Mouse (Mus musculus): ENCODE measurements around the gene Thtpa. TPM values are rescaled to one million over a fixed set of nuclear protein-coding genes. Genes with fewer than 3 reads are reported as not detected.

Gene Thtpa
- polyA plus RNA-seq, 1 experiment, result 13.8 TPM

- DNase-seq, result peak in 1 of 2 experiments; percentile 57
- Histone ChIP-seq H3K27me3 (ENCODE audit: control insufficient read depth, insufficient read depth, low read length) (no peaks in the 10 kb centered on the region), H3K4me1 (ENCODE audit: control insufficient read depth, insufficient read depth, low read length) (peaks cover 34% of the 10 kb centered on the region), H3K4me3 (replicated peaks; ENCODE audit: insufficient read depth, low read depth, low read length) (no peak overlapping the region), H3K27ac (ENCODE audit: insufficient read depth, low read length) (peak overlapping the region; percentile 39)
- 42% methylated on average over 23 of the region's 23 CpGs for WGBS
- TF ChIP-seq CTCF (IDR thresholded peaks at IDR 0.05; ENCODE audit: borderline replicate concordance, insufficient read depth, low read depth, low read length) (no peak), POLR2A (IDR thresholded peaks at IDR 0.05; ENCODE audit: borderline replicate concordance, insufficient read depth, low read length) (no peak)
Observed at GRCm38 (mm10) chr14:55078366-55078989, 16.1 kb upstream of the Thtpa start.

- Histone ChIP-seq H3K27ac (ENCODE audit: insufficient read depth, low read length) (peak overlapping the region; percentile 39), H3K4me3 (replicated peaks; ENCODE audit: insufficient read depth, low read depth, low read length) (no peak overlapping the region), H3K27me3 (ENCODE audit: control insufficient read depth, insufficient read depth, low read length) (no peaks in the 10 kb centered on the region), H3K4me1 (ENCODE audit: control insufficient read depth, insufficient read depth, low read length) (peaks cover 25% of the 10 kb centered on the region)
- peak; percentile 75 to 86 for DNase-seq
- 14% methylated on average over 8 of the region's 8 CpGs for whole genome bisulfite sequencing
- TF ChIP-seq POLR2A (IDR thresholded peaks at IDR 0.05; ENCODE audit: borderline replicate concordance, insufficient read depth, low read length), result peak; percentile 28; the same call in 1 of the 2 replicates
- peak; percentile 94 for TF ChIP-seq CTCF (IDR thresholded peaks at IDR 0.05; ENCODE audit: borderline replicate concordance, insufficient read depth, low read depth, low read length)
Observed at GRCm38 (mm10) chr14:55079214-55079970, 15.2 kb upstream of the Thtpa start.

GRCm38 (mm10) chr14:55081105-55081504, 13.5 kb upstream of the Thtpa start:
- WGBS, result 35% methylated on average over 5 of the region's 5 CpGs
- Histone ChIP-seq H3K4me1 (ENCODE audit: control insufficient read depth, insufficient read depth, low read length) (peaks cover 32% of the 10 kb centered on the region), H3K27me3 (ENCODE audit: control insufficient read depth, insufficient read depth, low read length) (no peaks in the 10 kb centered on the region), H3K4me3 (replicated peaks; ENCODE audit: insufficient read depth, low read depth, low read length) (no peak overlapping the region), H3K27ac (ENCODE audit: insufficient read depth, low read length) (no peak overlapping the region; the same call in 1 of the 2 replicates)
- no peak for DNase-seq
- TF ChIP-seq POLR2A (IDR thresholded peaks at IDR 0.05; ENCODE audit: borderline replicate concordance, insufficient read depth, low read length) (no peak), CTCF (IDR thresholded peaks at IDR 0.05; ENCODE audit: borderline replicate concordance, insufficient read depth, low read depth, low read length) (no peak)

- no peak overlapping the region for H3K27ac ChIP-seq (ENCODE audit: insufficient read depth, low read length)
- 24% methylated on average over 6 of the region's 6 CpGs for WGBS
- peaks cover 28% of the 10 kb centered on the region for H3K4me1 ChIP-seq (ENCODE audit: control insufficient read depth, insufficient read depth, low read length)
- no peak overlapping the region for H3K4me3 ChIP-seq (replicated peaks; ENCODE audit: insufficient read depth, low read depth, low read length)
- H3K27me3 ChIP-seq (ENCODE audit: control insufficient read depth, insufficient read depth, low read length), result no peaks in the 10 kb centered on the region
- TF ChIP-seq POLR2A (IDR thresholded peaks at IDR 0.05; ENCODE audit: borderline replicate concordance, insufficient read depth, low read length) (no peak), CTCF (IDR thresholded peaks at IDR 0.05; ENCODE audit: borderline replicate concordance, insufficient read depth, low read depth, low read length) (no peak)
- no peak for DNase-seq
Observed at GRCm38 (mm10) chr14:55083481-55083880, 11.1 kb upstream of the Thtpa start.

- H3K27ac ChIP-seq (ENCODE audit: insufficient read depth, low read length), result 0 out of 2 replicates have a peak overlapping the region, but pooled peaks have one; percentile 6
- TF ChIP-seq POLR2A (IDR thresholded peaks at IDR 0.05; ENCODE audit: borderline replicate concordance, insufficient read depth, low read length) (0 out of 2 replicates have a peak, but pooled peaks have one; percentile 13), CTCF (IDR thresholded peaks at IDR 0.05; ENCODE audit: borderline replicate concordance, insufficient read depth, low read depth, low read length) (no peak)
- WGBS, result 26% methylated on average over 9 of the region's 9 CpGs
- no peaks in the 10 kb centered on the region for H3K27me3 ChIP-seq (ENCODE audit: control insufficient read depth, insufficient read depth, low read length)
- no peak for DNase-seq
- H3K4me3 ChIP-seq (replicated peaks; ENCODE audit: insufficient read depth, low read depth, low read length), result no peak overlapping the region
- H3K4me1 ChIP-seq (ENCODE audit: control insufficient read depth, insufficient read depth, low read length), result peaks cover 21% of the 10 kb centered on the region
Observed at GRCm38 (mm10) chr14:55085324-55086008, 9.1 kb upstream of the Thtpa start.

GRCm38 (mm10) chr14:55086009-55086514, 8.5 kb upstream of the Thtpa start:
- TF ChIP-seq CTCF (IDR thresholded peaks at IDR 0.05; ENCODE audit: borderline replicate concordance, insufficient read depth, low read depth, low read length), result no peak
- no peak for TF ChIP-seq POLR2A (IDR thresholded peaks at IDR 0.05; ENCODE audit: borderline replicate concordance, insufficient read depth, low read length)
- Histone ChIP-seq H3K27ac (ENCODE audit: insufficient read depth, low read length) (0 out of 2 replicates have a peak overlapping the region, but pooled peaks have one; percentile 3), H3K4me3 (replicated peaks; ENCODE audit: insufficient read depth, low read depth, low read length) (no peak overlapping the region), H3K27me3 (ENCODE audit: control insufficient read depth, insufficient read depth, low read length) (no peaks in the 10 kb centered on the region), H3K4me1 (ENCODE audit: control insufficient read depth, insufficient read depth, low read length) (peaks cover 25% of the 10 kb centered on the region)
- no peak for DNase-seq
- 79% methylated on average over 6 of the region's 6 CpGs for WGBS

- peaks cover 26% of the 10 kb centered on the region for H3K4me1 ChIP-seq (ENCODE audit: control insufficient read depth, insufficient read depth, low read length)
- H3K27me3 ChIP-seq (ENCODE audit: control insufficient read depth, insufficient read depth, low read length), result no peaks in the 10 kb centered on the region
- 17% methylated on average over 13 of the region's 13 CpGs for WGBS
- peak overlapping the region; percentile 72 for H3K27ac ChIP-seq (ENCODE audit: insufficient read depth, low read length)
- DNase-seq, result peak; percentile 61 to 72
- TF ChIP-seq CTCF (IDR thresholded peaks at IDR 0.05; ENCODE audit: borderline replicate concordance, insufficient read depth, low read depth, low read length), result no peak
- peak overlapping the region; percentile 25 for H3K4me3 ChIP-seq (replicated peaks; ENCODE audit: insufficient read depth, low read depth, low read length)
Observed at GRCm38 (mm10) chr14:55089199-55089947, 5.2 kb upstream of the Thtpa start.
